Mouse (Mus musculus): ENCODE results near the gene Rgs19. TPM values are rescaled to one million over a fixed set of nuclear protein-coding genes. Genes with fewer than 3 reads are reported as not detected.

The Rgs19 gene
- total RNA-seq, 2 experiments from 2014 or later, result 2.4 to 4.3 TPM

- DNase-seq (ENCODE audit: low spot score), result no peak
These were observed 9.1 kb downstream of the Rgs19 start for GRCm38 (mm10) chr2:181684713-181685112.

GRCm38 (mm10) chr2:181683381-181683780 is 10.4 kb downstream of the Rgs19 start:
- no peak for DNase-seq (ENCODE audit: low spot score)

GRCm38 (mm10) chr2:181681978-181682377 is 11.8 kb downstream of the Rgs19 start:
- no peak for DNase-seq (ENCODE audit: low spot score)

- no peak for DNase-seq (ENCODE audit: low spot score)
These were observed 13.1 kb downstream of the Rgs19 start for GRCm38 (mm10) chr2:181680716-181681117.

GRCm38 (mm10) chr2:181679951-181680715 is 13.6 kb downstream of the Rgs19 start, which contains the start of gene Tcea2:
Tcea2 (plus strand) TSS chr2:181680310.
- DNase-seq (ENCODE audit: low spot score), result peak; percentile 65

GRCm38 (mm10) chr2:181678780-181679179 is 15.0 kb downstream of the Rgs19 start:
- peak; percentile 72 for DNase-seq (ENCODE audit: low spot score)

- DNase-seq (ENCODE audit: low spot score), result no peak
These were observed 16.1 kb downstream of the Rgs19 start for GRCm38 (mm10) chr2:181677755-181678098.

- peak; percentile 34 for DNase-seq (ENCODE audit: low spot score)
These were observed 16.6 kb downstream of the Rgs19 start for GRCm38 (mm10) chr2:181677096-181677754.

GRCm38 (mm10) chr2:181676424-181676823 is 17.4 kb downstream of the Rgs19 start:
- DNase-seq (ENCODE audit: low spot score), result no peak

- peak; percentile 40 for DNase-seq (ENCODE audit: low spot score)
These were observed 18.3 kb downstream of the Rgs19 start for GRCm38 (mm10) chr2:181675454-181675853.

GRCm38 (mm10) chr2:181674934-181675333 is 18.8 kb downstream of the Rgs19 start:
- no peak for DNase-seq (ENCODE audit: low spot score)

- DNase-seq (ENCODE audit: low spot score), result no peak
These were observed 20.3 kb downstream of the Rgs19 start for GRCm38 (mm10) chr2:181673501-181673900.

- DNase-seq (ENCODE audit: low spot score), result no peak
These were observed 21.8 kb downstream of the Rgs19 start for GRCm38 (mm10) chr2:181671984-181672383.

- peak; percentile 40 for DNase-seq (ENCODE audit: low spot score)
These were observed 22.5 kb downstream of the Rgs19 start, which contains the start of gene Sox18 for GRCm38 (mm10) chr2:181671326-181671725. Sox18 (minus strand) TSS chr2:181671640.

GRCm38 (mm10) chr2:181670913-181671311 is 22.9 kb downstream of the Rgs19 start:
- DNase-seq (ENCODE audit: low spot score), result no peak

GRCm38 (mm10) chr2:181670285-181670912 is 23.4 kb downstream of the Rgs19 start:
- no peak for DNase-seq (ENCODE audit: low spot score)

GRCm38 (mm10) chr2:181663298-181663630 is 30.5 kb downstream of the Rgs19 start:
- DNase-seq (ENCODE audit: low spot score), result no peak

GRCm38 (mm10) chr2:181662620-181663297 is 31.0 kb downstream of the Rgs19 start:
- DNase-seq (ENCODE audit: low spot score), result no peak

- peak; percentile 84 for DNase-seq (ENCODE audit: low spot score)
These were observed 34.1 kb downstream of the Rgs19 start for GRCm38 (mm10) chr2:181659609-181660055.

- DNase-seq (ENCODE audit: low spot score), result peak; percentile 40
These were observed 34.7 kb downstream of the Rgs19 start for GRCm38 (mm10) chr2:181658930-181659555.

- no peak for DNase-seq (ENCODE audit: low spot score)
These were observed 35.2 kb downstream of the Rgs19 start for GRCm38 (mm10) chr2:181658528-181658927.

All from gastrocnemius, adult 18-20 months (tissue).